Mouse (Mus musculus): ENCODE measurements at regions not wholly inside any gene's neighbourhood (a gene's known extent, or its start where the extent isn't known, plus 50 kb on each side); places are given as distances from the start of the nearest gene placed in this dataset.
"Not testable (repeated sequence)": the region's sequence is repeated elsewhere in the genome, so short reads cannot be mapped to it uniquely, and the experiment has no call there.

GRCm38 (mm10) chr10:10270297-10270696, 201.8 kb downstream of the Adgb start:
- in situ Hi-C loops (cut with MboI, MseI) = no loop called here

DNA sequence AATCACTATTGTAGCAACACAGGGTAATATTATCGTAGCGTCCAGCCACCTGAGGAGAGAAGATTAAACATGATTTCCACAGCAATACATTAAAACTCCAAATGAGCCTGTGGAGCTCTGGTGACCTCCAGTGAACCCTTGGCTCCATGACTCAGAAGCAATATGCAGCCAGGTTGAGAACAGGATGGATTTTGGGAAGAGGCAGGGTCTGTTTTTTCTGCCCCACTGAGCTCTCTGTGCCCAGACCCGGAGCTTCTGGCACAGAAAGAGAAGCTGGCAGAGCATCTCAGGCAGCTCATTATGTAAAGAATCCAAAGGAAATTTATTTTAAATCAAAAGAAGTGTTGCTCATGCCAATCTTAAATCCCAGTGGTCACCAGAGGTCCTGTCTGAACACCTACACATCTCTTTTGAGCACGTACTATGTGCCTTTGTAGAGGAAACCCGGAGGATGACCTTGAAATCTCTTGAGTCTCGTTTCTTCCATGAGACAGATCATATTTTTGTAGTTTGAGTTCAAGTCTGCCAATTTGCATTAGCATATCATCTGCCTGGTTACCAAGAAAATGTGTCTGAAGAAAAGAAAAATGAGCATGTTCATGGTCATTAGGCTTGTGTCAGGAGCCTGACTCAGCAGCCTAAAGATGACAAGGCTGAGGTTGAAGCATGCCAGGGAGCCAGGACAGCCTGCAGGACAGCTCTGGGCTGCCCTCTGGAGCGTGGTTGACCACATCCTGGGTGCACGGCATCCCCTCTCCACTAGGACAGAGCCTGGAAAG, 219.4 kb downstream of the Adgb start:
- in situ Hi-C loops (cut with MboI, MseI) = loop anchor here (10.0 kb wide), 1 partner anchor 1168 kb away; no protein-coding TSS in a partner anchor

DNA sequence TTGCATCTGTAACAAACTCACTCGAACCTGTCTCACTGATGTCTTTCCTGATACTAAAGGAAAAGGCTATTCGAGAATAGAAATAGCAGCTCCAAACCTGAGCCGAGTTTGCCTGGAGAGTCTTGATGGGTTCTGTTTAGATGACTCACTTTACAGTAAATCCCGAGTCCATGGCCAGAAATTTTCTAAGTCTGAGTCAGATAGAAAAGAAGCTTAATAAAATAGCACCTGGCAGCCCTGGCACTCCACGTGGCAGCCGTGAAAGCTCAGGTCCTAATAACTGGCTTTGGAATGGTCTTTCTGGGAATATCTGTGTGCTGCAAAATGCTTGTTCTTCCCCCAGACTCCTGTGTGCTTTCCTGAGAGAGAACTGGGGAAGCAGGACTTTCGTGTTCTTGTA, 220.0 kb downstream of the Adgb start:
- in situ Hi-C loops (cut with MboI, MseI) = loop anchor here (10.0 kb wide), 1 partner anchor 1167 kb away; no protein-coding TSS in a partner anchor

DNA sequence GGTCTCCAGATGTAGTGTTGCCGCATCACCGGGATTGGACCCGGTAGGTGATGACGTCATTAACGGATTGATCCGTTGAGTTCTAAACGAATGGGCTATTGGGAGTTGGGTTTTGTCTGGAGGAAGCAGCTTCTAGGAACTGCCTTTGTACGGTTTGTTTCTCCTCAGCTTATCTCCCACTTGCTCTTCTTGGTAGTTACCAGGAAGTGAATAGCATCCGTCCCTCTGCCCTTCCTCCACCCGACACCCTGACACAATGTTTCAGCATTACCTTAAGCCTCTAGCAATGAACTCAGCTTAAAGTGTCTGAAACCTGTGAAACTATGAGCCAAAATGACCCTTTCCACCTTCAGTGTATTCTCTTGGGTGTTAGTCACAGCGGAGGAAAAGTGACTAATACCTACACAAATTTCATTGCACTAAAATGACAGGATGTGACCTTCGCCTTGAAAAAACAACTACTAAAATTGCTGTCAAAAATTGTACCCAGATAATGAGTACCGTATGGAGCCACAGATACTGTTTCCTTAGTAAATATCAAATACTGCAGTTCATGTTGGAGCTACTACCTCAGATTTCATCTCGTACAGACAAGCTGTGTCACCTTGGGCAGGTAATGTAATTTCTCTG, 237.1 kb downstream of the Adgb start:
- in situ Hi-C loops (cut with MboI, MseI) = no loop called here

- in situ Hi-C loops (cut with MboI, MseI) = loop anchor here (5.0 kb wide), 1 partner anchor 412 kb away; no protein-coding TSS in a partner anchor
These were observed 247.5 kb downstream of the Adgb start for GRCm38 (mm10) chr10:10224582-10225144.

DNA sequence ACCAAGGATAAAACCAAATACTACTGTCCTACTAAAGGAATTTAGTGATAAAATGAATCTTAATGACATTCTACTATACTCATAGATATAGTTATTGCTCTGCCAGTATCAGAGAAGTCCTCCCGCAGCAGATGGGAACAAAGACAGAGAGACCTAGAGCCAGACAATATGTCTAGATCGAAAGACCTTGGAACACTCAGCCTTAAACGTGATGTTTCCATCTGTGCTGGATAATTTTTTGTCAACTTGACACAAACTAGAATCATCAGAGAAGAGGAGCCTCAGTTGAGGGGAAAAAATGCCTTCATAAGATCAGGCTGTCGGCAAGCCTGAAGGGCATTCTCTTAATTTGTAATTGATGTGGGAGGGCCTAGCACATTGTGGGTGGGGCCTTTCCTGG, 252.4 kb downstream of the Adgb start:
- in situ Hi-C loops (cut with MboI, MseI) = no loop called here

- in situ Hi-C loops (cut with MboI, MseI) = no loop called here
These were observed 255.2 kb downstream of the Adgb start for GRCm38 (mm10) chr10:10216892-10217291.

GRCm38 (mm10) chr10:10215376-10215775, 256.8 kb downstream of the Adgb start:
- in situ Hi-C loops (cut with MboI, MseI) = no loop called here

GRCm38 (mm10) chr10:10208354-10208753, 263.8 kb downstream of the Adgb start:
- in situ Hi-C loops (cut with MboI, MseI) = no loop called here

DNA sequence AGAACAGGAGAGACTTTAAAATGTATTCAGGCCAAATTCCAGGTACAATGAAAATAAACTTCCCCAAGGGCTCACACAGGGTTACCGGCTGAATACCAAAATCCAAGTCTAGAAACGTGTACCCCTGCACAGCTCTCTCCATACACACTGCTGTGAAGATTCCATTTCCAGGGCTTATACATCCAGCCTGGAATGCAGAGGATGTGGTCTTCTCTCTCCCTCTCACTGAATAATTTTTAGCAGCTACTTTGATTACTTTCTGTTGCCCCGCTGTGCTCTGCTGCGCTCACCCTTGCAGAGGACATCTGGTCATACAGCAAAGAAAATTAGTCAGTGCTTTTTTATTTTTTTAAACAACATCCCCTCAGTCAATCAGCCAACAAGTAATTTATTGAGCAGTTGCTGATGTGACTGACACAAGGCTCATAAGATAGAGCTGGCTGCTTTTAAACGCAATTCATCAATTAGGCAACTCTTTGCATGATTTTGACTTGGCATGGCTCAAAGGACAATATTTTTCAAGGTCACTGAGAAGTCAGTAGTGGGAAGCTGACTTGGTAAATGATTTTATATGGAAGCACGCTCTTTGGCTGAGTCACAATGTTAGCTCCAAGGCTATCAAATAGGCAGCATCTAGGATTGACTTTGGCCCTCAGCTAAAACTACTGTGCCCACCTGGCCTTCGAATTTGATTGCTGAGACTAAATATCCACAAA, 266.2 kb downstream of the Adgb start:
- in situ Hi-C loops (cut with MboI, MseI) = no loop called here

DNA sequence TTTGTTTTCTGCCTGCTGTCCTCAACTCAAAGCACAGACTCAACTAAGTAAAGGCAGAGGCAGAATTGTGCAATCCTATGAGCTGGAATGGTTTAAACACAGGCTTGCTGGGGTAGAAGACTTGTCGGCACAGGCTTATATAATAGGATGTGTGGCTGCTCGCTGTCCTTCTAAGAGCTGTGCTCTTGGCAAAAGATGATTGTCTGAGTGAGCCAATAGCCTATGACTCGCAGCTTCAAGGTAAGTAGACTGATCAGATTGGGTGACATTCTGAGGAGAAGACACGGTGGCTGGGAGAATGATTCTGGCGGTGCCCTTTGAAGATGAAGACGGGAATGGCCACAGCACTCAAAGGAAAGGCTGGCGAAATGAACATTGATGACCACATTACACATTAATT, 268.1 kb downstream of the Adgb start:
- in situ Hi-C loops (cut with MboI, MseI) = no loop called here

DNA sequence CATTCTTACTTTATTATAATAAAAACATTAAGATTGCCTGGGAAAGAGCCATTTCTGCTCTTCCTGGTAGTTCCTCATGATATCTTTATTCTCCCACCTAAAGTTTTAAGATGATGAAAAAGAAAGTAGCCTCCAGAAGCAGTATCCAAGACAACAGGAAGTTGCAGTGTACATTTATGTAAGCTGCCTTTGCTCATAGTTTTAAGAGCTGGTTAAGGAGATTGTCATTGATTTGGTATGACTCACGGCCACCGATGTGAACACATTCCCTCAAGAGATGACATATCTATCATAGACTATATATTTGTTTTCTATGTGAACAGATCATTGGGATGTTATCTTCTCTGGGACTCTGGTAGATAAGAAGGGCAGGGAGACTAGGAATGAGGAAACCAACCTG, 281.8 kb downstream of the Adgb start:
- in situ Hi-C loops (cut with MboI, MseI) = no loop called here

DNA sequence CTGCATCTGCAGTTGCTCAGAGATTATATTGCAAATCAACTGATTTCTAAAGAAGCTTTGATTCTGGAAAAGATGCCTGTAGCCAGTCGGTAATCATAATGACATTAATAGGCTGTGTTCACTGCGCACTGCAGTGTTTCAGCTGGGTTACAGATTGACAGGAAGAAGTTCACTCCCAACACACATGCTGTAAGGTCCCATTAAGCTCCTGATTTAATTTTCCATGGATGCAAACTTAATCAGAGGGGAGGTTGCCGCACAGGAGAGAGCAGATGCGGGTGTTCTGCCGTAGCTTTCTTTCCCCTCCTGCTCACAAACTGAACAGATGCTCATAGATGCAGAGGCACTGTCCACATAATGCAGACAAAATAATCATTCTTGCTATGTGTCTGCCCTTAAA, 284.0 kb downstream of the Adgb start:
- in situ Hi-C loops (cut with MboI, MseI) = loop anchor here (10.0 kb wide), 1 partner anchor 283 kb away; the partner anchor contains the start of gene Stxbp5

- in situ Hi-C loops (cut with MboI, MseI) = loop anchor here (10.0 kb wide), 1 partner anchor 282 kb away; the partner anchor contains the start of gene Stxbp5
These were observed 285.4 kb downstream of the Adgb start for GRCm38 (mm10) chr10:10186721-10187120.

DNA sequence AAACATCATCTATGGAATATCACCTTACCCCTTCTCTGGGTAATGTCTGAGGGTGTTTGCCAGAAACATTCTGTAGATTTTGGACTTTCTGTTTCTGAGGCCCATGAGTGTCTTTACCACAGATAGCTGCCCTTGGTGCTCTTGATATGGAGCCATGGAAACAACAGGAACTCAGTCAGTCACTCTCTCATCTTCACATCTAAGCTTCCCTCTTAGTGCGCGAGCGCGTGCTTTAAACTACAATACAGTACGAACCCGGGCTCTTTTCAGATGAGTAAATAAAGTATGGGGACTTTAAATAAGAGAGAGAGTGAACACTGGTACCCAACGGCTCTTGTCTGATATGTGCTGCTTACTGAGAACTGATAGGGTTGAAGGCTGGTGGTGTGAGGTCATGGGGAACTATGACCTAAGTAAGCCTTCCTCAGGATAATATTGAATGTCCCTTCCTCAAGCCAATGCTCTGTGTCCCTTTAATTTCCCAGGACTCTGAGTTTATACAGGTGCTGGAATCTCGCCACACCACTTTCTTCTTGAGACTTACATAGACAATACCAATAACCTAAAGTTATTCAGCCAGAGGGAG, 284.5 kb upstream of the Stxbp5 start:
- in situ Hi-C loops (cut with MboI, MseI) = loop anchor here (10.0 kb wide), 1 partner anchor 281 kb away; the partner anchor contains the start of gene Stxbp5

- in situ Hi-C loops (cut with MboI, MseI) = loop anchor here (10.0 kb wide), 1 partner anchor 280 kb away; the partner anchor contains the start of gene Stxbp5
These were observed 283.5 kb upstream of the Stxbp5 start for GRCm38 (mm10) chr10:10184386-10184785.

DNA sequence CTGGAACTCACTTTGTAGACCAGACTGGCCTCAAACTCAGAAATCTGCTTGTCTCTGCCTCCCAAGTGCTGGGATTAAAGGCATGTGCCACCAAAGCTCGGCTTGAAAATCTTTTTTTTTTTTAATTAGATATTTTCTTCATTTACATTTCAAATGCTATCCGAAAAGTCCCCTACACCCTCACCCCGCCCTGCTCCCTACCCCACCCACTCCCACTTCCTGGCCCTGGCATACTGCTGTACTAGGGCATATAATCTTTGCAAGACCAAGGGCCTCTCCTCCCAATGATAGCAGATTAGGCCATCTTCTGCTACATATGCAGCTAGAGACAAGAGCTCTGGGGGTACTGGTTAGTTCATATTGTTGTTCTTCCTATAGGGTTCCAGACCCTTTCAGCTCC, 276.2 kb upstream of the Stxbp5 start:
- in situ Hi-C loops (cut with MboI, MseI) = not testable (repeated sequence)
